Mouse (Mus musculus) lung, adult 18-20 months (tissue): Measurements from ENCODE around the gene Vmn1r191.
"Not testable (repeated sequence)": the region's sequence is repeated elsewhere in the genome, so short reads cannot be mapped to it uniquely, and the experiment has no call there.

Experiments used
- DNase-seq, 2 experiments: peaks; one replicate each; pipeline ENCODE4 v3.0.0; 2022; ENCODE audit warnings: mixed read lengths in 2 of 2

Gene Vmn1r191

DNA sequence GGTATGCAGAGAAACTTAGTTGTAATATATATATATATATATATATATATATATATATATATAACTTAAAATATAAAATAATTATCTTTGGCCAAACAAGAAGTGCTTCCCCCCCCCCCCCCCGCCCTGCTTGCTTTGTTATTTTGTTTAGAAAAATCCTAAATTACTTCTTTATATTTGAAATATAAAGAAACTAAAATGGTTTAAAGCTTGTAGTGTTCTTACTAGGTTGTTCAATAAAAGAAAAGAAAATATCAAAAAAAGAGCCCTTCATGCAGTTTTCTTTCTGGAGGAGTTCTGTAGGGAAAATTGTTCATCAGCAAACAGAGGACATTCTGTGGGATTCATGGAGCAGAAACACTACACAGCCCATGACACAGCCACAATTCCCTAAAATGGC lies at the start of gene Vmn1r191:
Gene Vmn1r191, minus strand, starts transcription at position 101 of the 400 bp plus-strand sequence.
- no peak for DNase-seq

DNA sequence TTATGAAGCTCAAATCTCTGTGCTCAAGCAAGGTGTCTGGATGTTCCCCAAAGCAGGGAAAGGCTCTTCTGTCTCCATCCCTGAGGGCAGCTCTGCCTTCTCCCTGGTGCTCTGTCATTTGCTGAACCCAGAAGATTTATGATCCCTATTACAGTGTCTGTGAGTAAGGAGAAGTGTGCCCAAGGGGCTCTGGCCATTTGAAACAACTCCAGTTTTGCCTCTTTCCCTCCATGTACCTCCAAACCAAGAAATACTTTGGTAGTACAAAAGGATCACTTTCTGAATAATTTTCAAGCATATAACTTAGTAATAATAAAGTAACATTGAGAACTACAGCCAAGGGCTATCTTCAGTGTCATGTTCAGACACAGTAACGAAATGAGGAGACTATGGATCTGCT lies 39.3 kb upstream of the Vmn1r191 start, which contains the start of gene Vmn1r193:
Gene Vmn1r193, minus strand, starts transcription at position 101 of the 400 bp plus-strand sequence.
- not testable (repeated sequence) for DNase-seq

DNA sequence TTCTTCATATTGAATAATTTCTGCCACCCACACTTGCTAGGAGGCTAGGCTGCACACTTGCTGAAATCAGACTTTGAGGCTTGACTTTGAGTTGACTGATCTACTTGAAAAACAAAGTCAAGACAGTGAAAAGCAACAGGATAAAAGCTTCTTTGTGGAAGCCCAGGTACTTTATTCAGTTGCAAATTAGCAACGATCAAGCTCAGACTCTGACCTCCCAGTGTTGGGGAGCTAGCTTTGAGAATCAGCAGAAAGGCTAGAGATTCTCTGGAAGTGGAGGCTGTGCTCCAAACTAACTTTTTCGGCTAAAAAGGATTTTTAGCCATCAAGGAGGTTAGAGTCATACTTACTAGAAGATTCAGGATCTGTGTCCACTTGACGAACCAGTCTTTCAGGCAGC lies 9.0 kb upstream of the Vmn1r191 start:
- not testable (repeated sequence) for DNase-seq

DNA sequence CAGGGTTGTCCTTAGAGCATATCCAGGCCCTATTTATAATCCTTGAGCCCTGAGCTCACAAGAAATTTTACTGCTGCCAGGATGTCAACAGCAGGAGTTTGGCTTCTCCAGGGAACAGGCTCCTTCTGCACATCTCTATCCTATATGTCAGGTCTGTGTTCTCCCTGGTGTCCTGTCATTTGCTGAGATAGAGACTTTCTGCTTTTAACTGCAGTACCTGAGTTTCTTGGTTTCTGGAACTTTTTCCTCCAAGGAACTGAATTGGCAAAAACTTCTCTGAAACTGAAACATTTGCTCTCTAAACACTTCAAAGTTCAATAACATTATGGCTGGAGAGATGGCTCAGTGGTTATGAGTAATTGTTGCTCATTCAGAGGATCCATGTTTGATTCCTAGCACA lies 7.3 kb upstream of the Vmn1r191 start, which contains the start of gene Vmn1r192:
Gene Vmn1r192, minus strand, starts transcription at position 101 of the 400 bp plus-strand sequence.
- no peak for DNase-seq

- no peak for DNase-seq
These were observed 6.6 kb upstream of the Vmn1r191 start for GRCm38 (mm10) chr13:22190385-22190784.

GRCm38 (mm10) chr13:22189313-22189712 lies 5.5 kb upstream of the Vmn1r191 start:
- no peak for DNase-seq

DNA sequence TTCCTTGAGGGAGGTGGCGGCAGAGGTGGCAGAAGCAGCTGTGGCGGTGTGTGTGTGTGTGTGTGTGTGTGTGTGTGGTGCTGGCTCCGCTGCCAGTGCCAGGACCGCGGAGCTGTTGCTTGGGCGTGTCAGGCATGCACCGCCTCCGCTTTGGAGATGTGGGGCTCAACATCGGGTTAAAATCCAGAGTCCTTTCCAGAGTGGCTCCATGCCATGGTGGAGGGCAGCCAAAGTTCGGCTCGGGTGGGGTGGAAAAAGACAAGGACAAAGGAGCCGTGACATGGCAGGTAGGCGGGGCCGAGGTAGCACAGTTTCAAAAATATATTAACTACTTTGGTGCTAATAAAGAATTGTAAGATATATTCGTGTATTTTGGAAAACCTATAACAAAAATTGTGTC lies 15.4 kb downstream of the Vmn1r191 start:
- no peak for DNase-seq

- DNase-seq = not testable (repeated sequence)
These were observed 47.1 kb downstream of the Vmn1r191 start for GRCm38 (mm10) chr13:22136495-22137293.
